Mouse (Mus musculus): ENCODE data around the gene Eef1akmt1. TPM values are rescaled to one million over a fixed set of nuclear protein-coding genes. Genes with fewer than 3 reads are reported as not detected.

Eef1akmt1 gene
- total RNA-seq, 2 experiments from 2014 or later, result 36.1 to 37.1 TPM

GRCm38 (mm10) chr14:57591830-57592229 is 20.4 kb upstream of the Eef1akmt1 start:
- intact Hi-C loops (cut with DNase I), result no loop called here
- Histone ChIP-seq H3K4me3 (no peak overlapping the region), H3K27ac (no peak overlapping the region)
- TF ChIP-seq CTCF (IDR thresholded peaks at IDR 0.05), result no peak
- no peak for DNase-seq

- Histone ChIP-seq H3K27ac (no peak overlapping the region), H3K4me3 (no peak overlapping the region)
- TF ChIP-seq CTCF (IDR thresholded peaks at IDR 0.05), result no peak
- intact Hi-C loops (cut with DNase I), result no loop called here
- DNase-seq, result no peak
Observed at GRCm38 (mm10) chr14:57576364-57577060, 5.1 kb upstream of the Eef1akmt1 start.

GRCm38 (mm10) chr14:57574792-57575587 is 3.6 kb upstream of the Eef1akmt1 start:
- no peak for DNase-seq
- no peak overlapping the region for H3K4me3 ChIP-seq
- no peak for TF ChIP-seq CTCF (IDR thresholded peaks at IDR 0.05)
- H3K27ac ChIP-seq, result no peak overlapping the region
- intact Hi-C loops (cut with DNase I), result loop anchor here (5.0 kb wide), 1 partner anchor 32 kb away; no protein-coding TSS in a partner anchor

GRCm38 (mm10) chr14:57565626-57566025 is 5.8 kb downstream of the Eef1akmt1 start:
- intact Hi-C loops (cut with DNase I), result no loop called here
- no peak for TF ChIP-seq CTCF (IDR thresholded peaks at IDR 0.05)
- no peak for DNase-seq
- Histone ChIP-seq H3K27ac (no peak overlapping the region), H3K4me3 (no peak overlapping the region)

- H3K27ac ChIP-seq, result no peak overlapping the region
- no peak for TF ChIP-seq CTCF (IDR thresholded peaks at IDR 0.05)
- intact Hi-C loops (cut with DNase I), result no loop called here
- H3K4me3 ChIP-seq, result no peak overlapping the region
- no peak for DNase-seq
Observed at GRCm38 (mm10) chr14:57556922-57557321, 14.5 kb downstream of the Eef1akmt1 start.

GRCm38 (mm10) chr14:57555471-57556070 is 15.8 kb downstream of the Eef1akmt1 start:
- peak; percentile 48 for DNase-seq
- no peak for TF ChIP-seq CTCF (IDR thresholded peaks at IDR 0.05)
- Histone ChIP-seq H3K4me3 (no peak overlapping the region), H3K27ac (peak overlapping the region; percentile 65)
- intact Hi-C loops (cut with DNase I), result no loop called here

- Histone ChIP-seq H3K27ac (no peak overlapping the region), H3K4me3 (no peak overlapping the region)
- no peak for DNase-seq
- intact Hi-C loops (cut with DNase I), result no loop called here
- TF ChIP-seq CTCF (IDR thresholded peaks at IDR 0.05), result no peak
Observed at GRCm38 (mm10) chr14:57554434-57554833, 17.0 kb downstream of the Eef1akmt1 start.

GRCm38 (mm10) chr14:57552945-57553344 is 18.5 kb downstream of the Eef1akmt1 start:
- H3K4me3 ChIP-seq, result no peak overlapping the region
- H3K27ac ChIP-seq, result no peak overlapping the region
- intact Hi-C loops (cut with DNase I), result no loop called here
- TF ChIP-seq CTCF (IDR thresholded peaks at IDR 0.05), result no peak
- DNase-seq, result no peak

GRCm38 (mm10) chr14:57547062-57547461 is 24.4 kb downstream of the Eef1akmt1 start:
- TF ChIP-seq CTCF (IDR thresholded peaks at IDR 0.05), result no peak
- peak overlapping the region; percentile 80 for H3K27ac ChIP-seq
- intact Hi-C loops (cut with DNase I), result no loop called here
- peak overlapping the region; percentile 31; the same call in 1 of the 2 replicates for H3K4me3 ChIP-seq
- DNase-seq, result no peak

- no peak for TF ChIP-seq CTCF (IDR thresholded peaks at IDR 0.05)
- intact Hi-C loops (cut with DNase I), result no loop called here
- Histone ChIP-seq H3K27ac (peak overlapping the region; percentile 80), H3K4me3 (peak overlapping the region; percentile 31)
- peak; percentile 44 for DNase-seq
Observed at GRCm38 (mm10) chr14:57546557-57547021, 24.8 kb downstream of the Eef1akmt1 start.

GRCm38 (mm10) chr14:57546131-57546530 is 25.3 kb downstream of the Eef1akmt1 start:
- no peak for TF ChIP-seq CTCF (IDR thresholded peaks at IDR 0.05)
- intact Hi-C loops (cut with DNase I), result no loop called here
- DNase-seq, result no peak
- H3K27ac ChIP-seq, result peak overlapping the region; percentile 80
- no peak overlapping the region for H3K4me3 ChIP-seq

- intact Hi-C loops (cut with DNase I), result no loop called here
- no peak for DNase-seq
- H3K4me3 ChIP-seq, result no peak overlapping the region
- no peak overlapping the region for H3K27ac ChIP-seq
- TF ChIP-seq CTCF (IDR thresholded peaks at IDR 0.05), result no peak
Observed at GRCm38 (mm10) chr14:57545526-57545925, 25.9 kb downstream of the Eef1akmt1 start.

Measured in gastrocnemius, adult 2 months (tissue).